Mouse (Mus musculus): ENCODE measurements at regions not wholly inside any gene's neighbourhood (a gene's known extent, or its start where the extent isn't known, plus 50 kb on each side); places are given as distances from the start of the nearest gene placed in this dataset.

DNA sequence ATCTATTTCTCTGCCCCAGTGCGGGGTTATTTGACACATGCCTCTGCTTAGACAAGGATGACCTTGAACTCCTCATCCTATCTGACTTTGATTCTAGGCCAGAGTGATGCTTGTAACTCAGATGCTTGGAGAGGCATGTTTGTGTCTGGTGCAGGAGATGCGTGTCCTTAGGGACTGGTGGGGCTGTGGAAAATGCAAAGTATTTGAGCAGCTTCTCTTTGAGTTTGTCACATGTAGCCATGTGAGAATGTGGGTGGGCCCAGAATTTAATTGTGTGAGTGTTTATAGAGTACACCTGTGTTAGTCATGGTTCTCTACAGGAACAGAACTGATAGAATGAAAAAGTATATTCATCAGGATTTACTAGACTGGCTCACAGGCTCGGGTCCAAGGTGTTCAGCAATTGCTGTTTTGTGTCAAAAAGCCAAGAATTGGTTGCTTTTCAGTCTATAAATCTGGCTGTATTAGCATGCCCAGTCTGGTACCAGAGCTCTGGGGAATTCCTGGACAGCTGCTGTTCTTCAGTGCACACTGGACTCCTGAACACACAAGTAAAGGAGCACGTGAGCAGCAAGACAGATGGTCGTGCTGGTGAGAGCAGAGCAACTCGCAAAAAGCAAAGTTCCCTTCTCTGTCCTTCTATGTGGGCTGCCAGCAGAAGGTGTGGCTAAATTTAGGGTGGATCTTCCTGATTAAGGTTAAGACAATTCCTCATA lies 54.5 kb upstream of the Ube2e1 start:
- Histone ChIP-seq H3K36me3 (ENCODE audit: control insufficient read depth, insufficient read depth, low read length) (no peaks in the 10 kb centered on the region), H3K4me1 (ENCODE audit: control insufficient read depth, insufficient read depth, low read length) (no peaks in the 10 kb centered on the region), H3K9me3 (ENCODE audit: control insufficient read depth, low read length) (no peaks in the 10 kb centered on the region), H3K27me3 (replicated peaks; ENCODE audit: control insufficient read depth, insufficient read depth, low read length) (no peaks in the 10 kb centered on the region), H3K4me2 (ENCODE audit: low read depth, low read length) (no peak overlapping the region), H3K4me3 (ENCODE audit: low read depth, low read length) (no peak overlapping the region), H3K27ac (replicated peaks; ENCODE audit: low read depth, low read length) (no peak overlapping the region), H3K9ac (ENCODE audit: low read depth, low read length) (no peak overlapping the region)
- WGBS, result 76% methylated on average over 6 of the region's 6 CpGs
- ATAC-seq (ENCODE audit: low read depth), result no peak; the same call in 1 of the 2 replicates
- peak; percentile 24 for DNase-seq (ENCODE audit: low spot score)
